Mouse (Mus musculus): ENCODE results near the gene Znrf1.

DNA sequence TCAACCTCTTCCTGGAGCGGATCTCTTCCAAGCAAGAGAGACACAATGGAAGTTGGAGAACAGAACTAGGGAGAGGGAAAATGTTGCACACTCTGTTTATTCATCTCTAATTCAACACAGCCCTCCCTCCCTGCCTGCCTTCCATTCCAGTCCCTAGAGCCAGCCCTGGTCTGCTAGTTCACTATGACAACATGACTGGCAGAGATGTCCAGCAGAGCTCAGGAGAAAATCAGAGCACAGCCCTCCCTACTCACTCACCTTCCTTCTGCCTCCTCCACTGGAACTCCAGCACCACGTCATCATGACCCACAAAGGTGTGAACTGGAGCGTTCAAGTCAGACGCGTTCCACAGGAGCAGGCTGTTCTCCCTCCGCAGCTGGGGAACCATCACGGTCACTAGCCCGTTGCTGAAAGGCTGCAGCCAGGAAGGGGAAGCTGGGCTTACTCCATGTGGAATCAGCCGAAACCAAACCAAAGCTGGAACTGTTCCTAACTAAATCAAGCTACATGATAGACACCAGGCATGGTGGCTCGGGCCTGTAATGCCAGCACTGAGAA lies 45.8 kb upstream of the Znrf1 start:
- TF ChIP-seq POLR2A (IDR thresholded peaks at IDR 0.05; ENCODE audit: borderline replicate concordance, low read depth, low read length) = no peak
- TF ChIP-seq CTCF (IDR thresholded peaks at IDR 0.05; ENCODE audit: low read depth, low read length) = no peak

Measured in bone marrow macrophage, adult 2 months (primary cell).